Mouse (Mus musculus): ENCODE results near the gene Cep72. TPM values are rescaled to one million over a fixed set of nuclear protein-coding genes. Genes with fewer than 3 reads are reported as not detected.
A peak's percentile ranks its signal among the peaks of the same experiment; 100 is the strongest.
"Not testable (repeated sequence)": the region's sequence is repeated elsewhere in the genome, so short reads cannot be mapped to it uniquely, and the experiment has no call there.

The Cep72 gene
- total and polyA plus RNA-seq, 3 experiments = 7.3 to 15.1 (median 9.3) TPM

GRCm38 (mm10) chr13:74008948-74009718 lies 53.0 kb downstream of the Cep72 start, which contains the start of gene Tppp:
Gene Tppp, plus strand, starts transcription at chr13:74009407.
- Histone ChIP-seq H3K27ac (ENCODE audit: insufficient read depth, low read depth) (no peak within 1 kb of the TSS), H3K9ac (ENCODE audit: insufficient read depth, low read depth) (no peak within 1 kb of the TSS), H3K27me3 (replicated peaks) (peaks cover 65% of the 10 kb centered on the region), H3K4me2 (ENCODE audit: insufficient read depth, low read depth, poor library complexity, severe bottlenecking) (peak within 1 kb of the TSS; percentile 75), H3K79me2 (replicated peaks; ENCODE audit: control insufficient read depth, extremely low read depth, insufficient read depth, poor library complexity, severe bottlenecking) (no peaks in the 10 kb centered on the region), H3K9me3 (replicated peaks; ENCODE audit: low read length) (no peaks in the 10 kb centered on the region), H3K36me3 (replicated peaks in 1 of 2; ENCODE audit: control insufficient read depth in 1 of 2, insufficient read depth in 1 of 2, low read length in 1 of 2) (no peaks in the 10 kb centered on the region), H3K4me1 (ENCODE audit: control insufficient read depth in 1 of 2, insufficient read depth in 2 of 2) (peaks cover 0 to 25% of the 10 kb centered on the region in 2 experiments; a peak in 2 of 4 replicates), H3K4me3 (replicated peaks in 1 of 3; ENCODE audit: low read depth in 2 of 3, low read length in 2 of 3, poor library complexity in 1 of 3) (peak within 1 kb of the TSS in 2 of 3 experiments; percentile 43 to 49)
- DNase-seq (ENCODE audit: extremely low read depth) = peak; percentile 79
- in situ Hi-C loops (cut with MboI; ENCODE audit: low pct_ligation_motif_present, low pct_unique_long_range_greater_than_20kb, low sequenced_read_pairs) = no loop called here
- peak; percentile 81 for TF ChIP-seq MAZ (IDR thresholded peaks at IDR 0.05; ENCODE audit: low read depth, low read length)
- TF ChIP-seq CHD1 (IDR thresholded peaks at IDR 0.05; ENCODE audit: low read depth, low read length) = no peak
- TF ChIP-seq ELF1 (IDR thresholded peaks at IDR 0.05; ENCODE audit: low read depth, low read length) = no peak
- no peak for TF ChIP-seq ZC3H11A (IDR thresholded peaks at IDR 0.05; ENCODE audit: low read depth, low read length)
- 0 out of 2 replicates have a peak, but pooled peaks have one; percentile 23 for TF ChIP-seq TCF12 (IDR thresholded peaks at IDR 0.05; ENCODE audit: low read depth, low read length)
- peak; percentile 54 for TF ChIP-seq NRF1 (IDR thresholded peaks at IDR 0.05; ENCODE audit: low read depth, low read length)
- TF ChIP-seq MAFK (IDR thresholded peaks at IDR 0.05; ENCODE audit: insufficient replicate concordance, low read length) = no peak
- TF ChIP-seq POLR2A (IDR thresholded peaks at IDR 0.05; ENCODE audit: low read depth, low read length) = no peak
- peak; percentile 63 for TF ChIP-seq SIN3A (IDR thresholded peaks at IDR 0.05; ENCODE audit: low read length)
- no peak for TF ChIP-seq CTCF (conservative IDR thresholded peaks at IDR 0.05 in 1 of 2, IDR thresholded peaks at IDR 0.05 in 1 of 2; ENCODE audit: low read depth in 2 of 2, low read length in 2 of 2)
- TF ChIP-seq RAD21 (IDR thresholded peaks at IDR 0.05; ENCODE audit: low read depth, low read length) = no peak
- TF ChIP-seq NELFE (IDR thresholded peaks at IDR 0.05; ENCODE audit: low read depth, low read length) = no peak
- TF ChIP-seq BHLHE40 (IDR thresholded peaks at IDR 0.05; ENCODE audit: low read depth, low read length) = 0 out of 2 replicates have a peak, but pooled peaks have one; percentile 15
- no peak for TF ChIP-seq KAT2A (IDR thresholded peaks at IDR 0.05; ENCODE audit: insufficient replicate concordance, low read length)
- dilution Hi-C loops (cut with MboI; ENCODE audit: extremely low pct_ligation_motif_present, extremely low pct_unique_long_range_greater_than_20kb, low sequenced_read_pairs) = no loop called here

- H3K4me2 ChIP-seq (ENCODE audit: insufficient read depth, low read depth, poor library complexity, severe bottlenecking); in situ Hi-C loops (cut with MboI; ENCODE audit: low pct_ligation_motif_present, low pct_unique_long_range_greater_than_20kb, low sequenced_read_pairs); H3K4me3 ChIP-seq (replicated peaks in 1 of 3; ENCODE audit: low read depth in 2 of 3, low read length in 2 of 3, poor library complexity in 1 of 3): not testable (repeated sequence)
Observed at GRCm38 (mm10) chr13:74008216-74008615, 53.9 kb downstream of the Cep72 start.

DNA sequence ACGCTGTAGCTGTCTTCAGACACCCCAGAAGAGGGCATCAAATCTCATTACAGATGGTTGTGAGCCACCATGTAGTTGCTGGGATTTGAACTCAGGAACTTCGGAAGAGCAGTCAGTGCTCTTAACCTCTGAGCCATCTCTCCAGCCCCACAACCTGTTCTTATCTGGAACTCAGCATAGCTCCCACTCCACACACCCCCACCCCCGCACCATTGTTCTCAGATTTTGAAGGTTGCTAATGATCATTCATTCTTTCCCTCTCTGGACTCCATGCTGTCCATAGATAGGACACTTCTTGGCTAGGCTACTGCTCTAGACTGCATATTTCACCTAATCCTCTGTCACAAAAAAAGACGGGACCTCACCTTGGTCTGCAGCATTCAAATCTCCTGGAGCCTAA lies 55.2 kb downstream of the Cep72 start:
- H3K9me3 ChIP-seq (replicated peaks; ENCODE audit: low read length); H3K9ac ChIP-seq (ENCODE audit: insufficient read depth, low read depth); DNase-seq (ENCODE audit: extremely low read depth); H3K4me3 ChIP-seq (replicated peaks in 1 of 3; ENCODE audit: low read depth in 2 of 3, low read length in 2 of 3, poor library complexity in 1 of 3); dilution Hi-C loops (cut with MboI; ENCODE audit: extremely low pct_ligation_motif_present, extremely low pct_unique_long_range_greater_than_20kb, low sequenced_read_pairs); H3K27ac ChIP-seq (ENCODE audit: insufficient read depth, low read depth); H3K4me2 ChIP-seq (ENCODE audit: insufficient read depth, low read depth, poor library complexity, severe bottlenecking); in situ Hi-C loops (cut with MboI; ENCODE audit: low pct_ligation_motif_present, low pct_unique_long_range_greater_than_20kb, low sequenced_read_pairs); H3K79me2 ChIP-seq (replicated peaks; ENCODE audit: control insufficient read depth, extremely low read depth, insufficient read depth, poor library complexity, severe bottlenecking); H3K36me3 ChIP-seq (replicated peaks in 1 of 2; ENCODE audit: control insufficient read depth in 1 of 2, insufficient read depth in 1 of 2, low read length in 1 of 2): not testable (repeated sequence)
- H3K27me3 ChIP-seq (replicated peaks) = peaks cover 48% of the 10 kb centered on the region
- H3K4me1 ChIP-seq (ENCODE audit: control insufficient read depth in 1 of 2, insufficient read depth in 2 of 2) = peaks cover 0 to 26% of the 10 kb centered on the region in 2 experiments; a peak in 2 of 4 replicates

More at GRCm38 (mm10) chr13:74008216-74008615, 53.9 kb downstream of the Cep72 start:
- Histone ChIP-seq H3K4me1 (ENCODE audit: control insufficient read depth in 1 of 2, insufficient read depth in 2 of 2) (peaks cover 0 to 26% of the 10 kb centered on the region in 2 experiments; a peak in 2 of 4 replicates), H3K27me3 (replicated peaks) (peaks cover 58% of the 10 kb centered on the region)
- H3K9ac ChIP-seq (ENCODE audit: insufficient read depth, low read depth); H3K9me3 ChIP-seq (replicated peaks; ENCODE audit: low read length); DNase-seq (ENCODE audit: extremely low read depth); H3K79me2 ChIP-seq (replicated peaks; ENCODE audit: control insufficient read depth, extremely low read depth, insufficient read depth, poor library complexity, severe bottlenecking); dilution Hi-C loops (cut with MboI; ENCODE audit: extremely low pct_ligation_motif_present, extremely low pct_unique_long_range_greater_than_20kb, low sequenced_read_pairs); H3K36me3 ChIP-seq (replicated peaks in 1 of 2; ENCODE audit: control insufficient read depth in 1 of 2, insufficient read depth in 1 of 2, low read length in 1 of 2); H3K27ac ChIP-seq (ENCODE audit: insufficient read depth, low read depth): not testable (repeated sequence)
